Mouse (Mus musculus) neural tube, embryonic 12.5 days (tissue): ENCODE measurements around the gene Mmaa. TPM values are rescaled to one million over a fixed set of nuclear protein-coding genes. Genes with fewer than 3 reads are reported as not detected.

Experiments used
- ATAC-seq: fragments of 200-750 bp; cut with Nextera tagmentation; 2 replicates; pipeline ENCODE4 v1.8.0; 2017; ENCODE audit warnings: low read depth, mild to moderate bottlenecking, moderate TSS enrichment, moderate library complexity; ENCODE audit not compliant: low FRiP score
- H3K27ac ChIP-seq: fragments of 300-500 bp; sonication (generic); 2 replicates; pipeline ENCODE4 v1.5.1; 2016
- H3K27me3 ChIP-seq: fragments of 300-500 bp; sonication (generic); replicated peaks from 2 replicates; pipeline ENCODE4 v1.6.1; 2016; ENCODE audit warnings: mild to moderate bottlenecking
- H3K36me3 ChIP-seq: fragments of 300-500 bp; sonication (generic); 2 replicates; pipeline ENCODE4 v1.6.1; 2016; ENCODE audit warnings: mild to moderate bottlenecking
- H3K4me1 ChIP-seq: fragments of 300-500 bp; sonication (generic); 2 replicates; pipeline ENCODE4 v1.6.1; 2016
- H3K4me2 ChIP-seq: fragments of 300-500 bp; sonication (generic); replicated peaks from 2 replicates; pipeline ENCODE4 v1.6.1; 2016; ENCODE audit warnings: mild to moderate bottlenecking
- H3K4me3 ChIP-seq: fragments of 300-500 bp; sonication (generic); 2 replicates; pipeline ENCODE4 v1.5.1; 2016
- H3K9ac ChIP-seq: fragments of 300-500 bp; sonication (generic); 2 replicates; pipeline ENCODE4 v1.6.1; 2016; ENCODE audit warnings: mild to moderate bottlenecking
- H3K9me3 ChIP-seq: fragments of 300-500 bp; sonication (generic); 2 replicates; pipeline ENCODE4 v1.6.1; 2016; ENCODE audit warnings: mild to moderate bottlenecking
- WGBS: fragments of 180-500 bp; shearing (Covaris S2); methylation state at CpG from one replicate; pipeline ENCODE4 v1.1.7; 2016; 5-methylcytosine and 5-hydroxymethylcytosine counted together
- polyA plus RNA-seq: library from polyadenylated mRNA; unstranded; fragments of >200 nt; fragmentation: Nextera tagmentation; extraction: Ambion mirVana; gene quantifications from 2 replicates; pipeline ENCODE4 v1.2.1, GENCODE M21; 2016

Mmaa gene
- polyA plus RNA-seq, 1 experiment from 2014 or later = 14.4 TPM

GRCm38 (mm10) chr8:79243422-79243821 lies 51.3 kb downstream of the Mmaa start:
- Histone ChIP-seq H3K27me3 (no peaks in the 10 kb centered on the region), H3K4me1 (no peaks in the 10 kb centered on the region; the same call in 1 of the 2 replicates), H3K36me3 (no peaks in the 10 kb centered on the region), H3K4me3 (no peak overlapping the region), H3K9me3 (no peaks in the 10 kb centered on the region), H3K4me2 (no peak overlapping the region), H3K27ac (no peak overlapping the region), H3K9ac (no peak overlapping the region)
- WGBS = 94% methylated on average over 2 of the region's 2 CpGs
- ATAC-seq = no peak

GRCm38 (mm10) chr8:79239996-79240395 lies 54.7 kb downstream of the Mmaa start:
- H3K27me3 ChIP-seq = no peaks in the 10 kb centered on the region
- WGBS = 86% methylated on average over 7 of the region's 7 CpGs
- ATAC-seq = no peak
- no peaks in the 10 kb centered on the region for H3K4me1 ChIP-seq
- no peak overlapping the region for H3K4me3 ChIP-seq
- no peak overlapping the region for H3K9ac ChIP-seq
- H3K4me2 ChIP-seq = no peak overlapping the region
- no peak overlapping the region for H3K27ac ChIP-seq
- H3K9me3 ChIP-seq = no peaks in the 10 kb centered on the region
- H3K36me3 ChIP-seq = no peaks in the 10 kb centered on the region

- no peak overlapping the region for H3K4me2 ChIP-seq
- no peak overlapping the region for H3K9ac ChIP-seq
- no peaks in the 10 kb centered on the region for H3K27me3 ChIP-seq
- no peak for ATAC-seq
- no peak overlapping the region for H3K27ac ChIP-seq
- no peak overlapping the region for H3K4me3 ChIP-seq
- H3K9me3 ChIP-seq = no peaks in the 10 kb centered on the region
- no peaks in the 10 kb centered on the region for H3K4me1 ChIP-seq
- WGBS = 86% methylated on average over 3 of the region's 3 CpGs
- no peaks in the 10 kb centered on the region for H3K36me3 ChIP-seq
Observed at GRCm38 (mm10) chr8:79239320-79239719, 55.4 kb downstream of the Mmaa start.

GRCm38 (mm10) chr8:79229266-79229888 lies 65.4 kb downstream of the Mmaa start:
- no peaks in the 10 kb centered on the region for H3K27me3 ChIP-seq
- no peaks in the 10 kb centered on the region for H3K9me3 ChIP-seq
- WGBS = 78% methylated on average over 8 of the region's 8 CpGs
- no peak overlapping the region for H3K9ac ChIP-seq
- H3K4me2 ChIP-seq = no peak overlapping the region
- H3K27ac ChIP-seq = no peak overlapping the region
- no peak for ATAC-seq
- H3K4me3 ChIP-seq = no peak overlapping the region
- H3K4me1 ChIP-seq = no peaks in the 10 kb centered on the region
- H3K36me3 ChIP-seq = no peaks in the 10 kb centered on the region

GRCm38 (mm10) chr8:79227916-79228315 lies 66.8 kb downstream of the Mmaa start:
- no peak overlapping the region for H3K4me3 ChIP-seq
- H3K9me3 ChIP-seq = no peaks in the 10 kb centered on the region
- no peak for ATAC-seq
- no peaks in the 10 kb centered on the region for H3K36me3 ChIP-seq
- H3K4me1 ChIP-seq = peaks cover under 1% of the 10 kb centered on the region; the same call in 1 of the 2 replicates
- H3K27ac ChIP-seq = no peak overlapping the region
- H3K27me3 ChIP-seq = no peaks in the 10 kb centered on the region
- 94% methylated on average over 3 of the region's 3 CpGs for WGBS
- no peak overlapping the region for H3K4me2 ChIP-seq
- no peak overlapping the region for H3K9ac ChIP-seq

- H3K4me1 ChIP-seq = peaks cover 4% of the 10 kb centered on the region; the same call in 1 of the 2 replicates
- H3K4me3 ChIP-seq = no peak overlapping the region
- no peaks in the 10 kb centered on the region for H3K27me3 ChIP-seq
- no peaks in the 10 kb centered on the region for H3K36me3 ChIP-seq
- H3K9ac ChIP-seq = no peak overlapping the region
- ATAC-seq = no peak
- H3K9me3 ChIP-seq = no peaks in the 10 kb centered on the region
- no peak overlapping the region for H3K27ac ChIP-seq
- H3K4me2 ChIP-seq = no peak overlapping the region
- 84% methylated on average over 4 of the region's 4 CpGs for WGBS
Observed at GRCm38 (mm10) chr8:79227194-79227593, 67.5 kb downstream of the Mmaa start.

GRCm38 (mm10) chr8:79226046-79226445 lies 68.7 kb downstream of the Mmaa start:
- ATAC-seq = no peak
- Histone ChIP-seq H3K9ac (no peak overlapping the region), H3K36me3 (no peaks in the 10 kb centered on the region), H3K4me3 (no peak overlapping the region), H3K4me2 (no peak overlapping the region), H3K27me3 (no peaks in the 10 kb centered on the region), H3K9me3 (no peaks in the 10 kb centered on the region), H3K27ac (no peak overlapping the region), H3K4me1 (peaks cover 4% of the 10 kb centered on the region; the same call in 1 of the 2 replicates)
- 96% methylated on average over 3 of the region's 3 CpGs for WGBS

- no peak overlapping the region for H3K4me3 ChIP-seq
- H3K4me1 ChIP-seq = peaks cover 4% of the 10 kb centered on the region; the same call in 1 of the 2 replicates
- H3K36me3 ChIP-seq = no peaks in the 10 kb centered on the region
- WGBS = 92% methylated on average over 7 of the region's 7 CpGs
- no peak overlapping the region for H3K27ac ChIP-seq
- H3K27me3 ChIP-seq = no peaks in the 10 kb centered on the region
- no peak overlapping the region for H3K4me2 ChIP-seq
- H3K9me3 ChIP-seq = no peaks in the 10 kb centered on the region
- no peak for ATAC-seq
- H3K9ac ChIP-seq = no peak overlapping the region
Observed at GRCm38 (mm10) chr8:79225586-79225985, 69.2 kb downstream of the Mmaa start.

- H3K36me3 ChIP-seq = no peaks in the 10 kb centered on the region
- H3K4me3 ChIP-seq = no peak overlapping the region
- H3K4me2 ChIP-seq = no peak overlapping the region
- H3K4me1 ChIP-seq = peaks cover 4% of the 10 kb centered on the region; the same call in 1 of the 2 replicates
- no peaks in the 10 kb centered on the region for H3K27me3 ChIP-seq
- no peak for ATAC-seq
- H3K27ac ChIP-seq = no peak overlapping the region
- no peaks in the 10 kb centered on the region for H3K9me3 ChIP-seq
- H3K9ac ChIP-seq = no peak overlapping the region
- WGBS = 41% methylated on average over 9 of the region's 9 CpGs
Observed at GRCm38 (mm10) chr8:79224363-79224762, 70.4 kb downstream of the Mmaa start.

GRCm38 (mm10) chr8:79222752-79223141 lies 72.0 kb downstream of the Mmaa start:
- no peak overlapping the region for H3K27ac ChIP-seq
- H3K4me2 ChIP-seq = no peak overlapping the region
- no peak overlapping the region for H3K9ac ChIP-seq
- H3K4me3 ChIP-seq = no peak overlapping the region
- H3K9me3 ChIP-seq = no peaks in the 10 kb centered on the region
- H3K27me3 ChIP-seq = no peaks in the 10 kb centered on the region
- ATAC-seq = no peak; the same call in 1 of the 2 replicates
- H3K4me1 ChIP-seq = peaks cover 4% of the 10 kb centered on the region; the same call in 1 of the 2 replicates
- WGBS = 66% methylated on average over 5 of the region's 5 CpGs
- H3K36me3 ChIP-seq = no peaks in the 10 kb centered on the region

- Histone ChIP-seq H3K9ac (no peak overlapping the region), H3K4me3 (no peak overlapping the region), H3K4me2 (no peak overlapping the region), H3K4me1 (peaks cover 4% of the 10 kb centered on the region; the same call in 1 of the 2 replicates), H3K36me3 (no peaks in the 10 kb centered on the region), H3K9me3 (no peaks in the 10 kb centered on the region), H3K27me3 (no peaks in the 10 kb centered on the region), H3K27ac (no peak overlapping the region)
- no peak for ATAC-seq
- WGBS = 71% methylated on average over 5 of the region's 5 CpGs
Observed at GRCm38 (mm10) chr8:79222106-79222751, 72.5 kb downstream of the Mmaa start.
